Mouse (Mus musculus) thymus, adult 2 months (tissue): ENCODE measurements around the gene Efhb. TPM values are rescaled to one million over a fixed set of nuclear protein-coding genes. Genes with fewer than 3 reads are reported as not detected.

Experiments used
- DNase-seq: peaks from one replicate; pipeline ENCODE4 v3.0.0; 2021
- H3K27ac ChIP-seq: fragments of 200-500 bp; 2 replicates; pipeline ENCODE4 v1.5.1; 2012; ENCODE audit warnings: low read length, control low read depth; ENCODE audit not compliant: control insufficient read depth, insufficient read depth
- H3K27me3 ChIP-seq: fragments of 200-500 bp; 2 replicates; pipeline ENCODE4 v1.6.1; 2012; ENCODE audit warnings: mild to moderate bottlenecking, low read length, moderate library complexity, mixed read lengths; ENCODE audit not compliant: control insufficient read depth, insufficient read depth
- H3K36me3 ChIP-seq: fragments of 200-500 bp; 2 replicates; pipeline ENCODE4 v1.6.1; 2012; ENCODE audit warnings: mild to moderate bottlenecking, low read length, moderate library complexity; ENCODE audit not compliant: control insufficient read depth, insufficient read depth
- H3K4me1 ChIP-seq: fragments of 200-500 bp; replicated peaks from 2 replicates; pipeline ENCODE4 v1.6.1; 2012; ENCODE audit warnings: low read length; ENCODE audit not compliant: control insufficient read depth, insufficient read depth
- H3K4me3 ChIP-seq: fragments of 200-500 bp; 2 replicates; pipeline ENCODE4 v1.5.1; 2012; ENCODE audit warnings: mild to moderate bottlenecking, low read length, control low read depth, moderate library complexity; ENCODE audit not compliant: control insufficient read depth, insufficient read depth
- CTCF ChIP-seq: fragments of 200-500 bp; IDR thresholded peaks from 2 replicates; pipeline ENCODE4 v1.5.1; 2012; ENCODE audit warnings: mild to moderate bottlenecking, control low read depth, low read length, moderate library complexity, borderline replicate concordance; ENCODE audit not compliant: control insufficient read depth, poor library complexity, insufficient read depth; ENCODE audit errors: extremely low read depth
- POLR2A ChIP-seq: fragments of 200-500 bp; IDR thresholded peaks from 2 replicates; pipeline ENCODE4 v1.6.1; 2012; ENCODE audit warnings: mild to moderate bottlenecking, low read length, control low read depth, moderate library complexity; ENCODE audit not compliant: control insufficient read depth, poor library complexity, insufficient read depth; ENCODE audit errors: extremely low read depth
- WGBS: fragments of 180-500 bp; shearing (Covaris S2); methylation state at CpG from one replicate; pipeline ENCODE4 v1.1.7; 2018; 5-methylcytosine and 5-hydroxymethylcytosine counted together
- polyA plus RNA-seq: library from polyadenylated mRNA; depleted of rRNA; stranded (reverse); fragments of >200 nt; gene quantifications from 2 replicates; pipeline ENCODE4 v1.2.3, GENCODE M21; 2012; rRNA removed

Gene Efhb
- polyA plus RNA-seq, 1 experiment: 0.19 TPM

DNA sequence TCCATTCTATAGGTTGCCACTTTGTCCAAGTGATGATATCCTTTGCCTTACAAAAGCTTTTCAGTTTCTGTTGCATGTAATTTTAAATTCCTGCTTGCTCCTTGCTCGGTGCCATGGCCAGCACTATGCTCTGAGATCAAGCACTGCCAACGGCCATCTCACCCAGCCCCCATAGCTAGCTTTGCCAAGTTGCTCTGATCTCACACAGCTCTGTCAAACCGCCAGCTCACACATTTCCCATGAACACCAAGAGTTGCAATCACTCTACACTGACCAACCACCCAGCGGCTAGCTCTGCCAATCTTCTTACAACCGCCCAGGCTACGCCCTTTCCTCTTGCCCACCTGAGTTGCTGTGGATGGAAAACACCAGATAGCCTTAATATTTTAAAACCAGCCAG, 99.0 kb downstream of the Efhb start:
- WGBS: 89% methylated on average over 6 of the region's 6 CpGs
- H3K27me3 ChIP-seq: no peaks in the 10 kb centered on the region
- H3K4me1 ChIP-seq: no peaks in the 10 kb centered on the region
- no peaks in the 10 kb centered on the region for H3K36me3 ChIP-seq
- no peak overlapping the region for H3K4me3 ChIP-seq
- no peak overlapping the region for H3K27ac ChIP-seq
- TF ChIP-seq POLR2A (no peak), CTCF (no peak)
- DNase-seq: no peak

Other genes with a start within 250 kb of the Efhb start
- gene Rab5a, start 15.9 kb upstream of the Efhb start, polyA plus RNA-seq: 8.1 and 8.4 TPM in 2 replicates
- gene Pp2d1, start 76.1 kb upstream of the Efhb start, polyA plus RNA-seq: not detected in 2 replicates
- 13.1 and 17.9 TPM in 2 replicates for gene Kat2b, start 103.5 kb upstream of the Efhb start, polyA plus RNA-seq
- 4.2 and 5.2 TPM in 2 replicates for gene Sgo1, start 226.0 kb upstream of the Efhb start, polyA plus RNA-seq